Comparison of ENCODE assay signal across 10 mouse cellular contexts in genomic region chr14:25600358-25600757, GRCm38 (mm10).
A peak's percentile ranks its signal among the peaks of the same experiment; 100 is the strongest.
DNase-seq lines count a peak whose midpoint lies in the region; ATAC-seq and TF ChIP-seq lines count a peak whose summit lies in the region.
"Had no signal": no experiment of that assay in that cellular context is flagged by ENCODE, and none has a peak within 500 bp of the region (broad histone marks: within the 10 kb centered on the region; RNA-seq: fewer than 3 reads in every experiment).

No protein-coding gene starts in this region.

- H3K27ac ChIP-seq in forebrain, embryonic 10.5 days = 0 out of 2 replicates have a peak overlapping the region, but pooled peaks have one; percentile 2
- no peak overlapping the region for H3K27ac ChIP-seq in forebrain, postnatal 0 days (ENCODE audit: low read depth, low read length)
- H3K27ac ChIP-seq in lung, embryonic 14.5 days (ENCODE audit: low read depth) = 0 out of 2 replicates have a peak overlapping the region, but pooled peaks have one; percentile 47
- peak overlapping the region; percentile 57; the same call in 1 of the 2 replicates for H3K27ac ChIP-seq in embryonic facial prominence, embryonic 10.5 days (replicated peaks)

- H3K9ac ChIP-seq in forebrain, postnatal 0 days = no peak overlapping the region
- H3K9ac ChIP-seq in lung, embryonic 14.5 days = no peak overlapping the region

- ATAC-seq in forebrain, postnatal 0 days = no peak
- no peak for ATAC-seq in lung, embryonic 14.5 days (ENCODE audit: insufficient read depth)
- peak; percentile 76 for ATAC-seq in megakaryocyte progenitor cell, adult 5-6 weeks (replicated peaks; ENCODE audit: poor library complexity)

- no peak overlapping the region for H3K4me3 ChIP-seq in forebrain, embryonic 10.5 days
- H3K4me3 ChIP-seq in forebrain, postnatal 0 days (ENCODE audit: low read depth, low read length) = no peak overlapping the region
- H3K4me3 ChIP-seq in lung, embryonic 14.5 days (ENCODE audit: low read depth, low read length) = no peak overlapping the region
- no peak overlapping the region for H3K4me3 ChIP-seq in embryonic facial prominence, embryonic 10.5 days
- H3K4me3 ChIP-seq in lung, adult 2 months (replicated peaks; ENCODE audit: extremely low read depth, low read depth, low read length) = no peak overlapping the region

- peaks cover 51% of the 10 kb centered on the region for H3K4me1 ChIP-seq in forebrain, embryonic 10.5 days
- H3K4me1 ChIP-seq in forebrain, postnatal 0 days (ENCODE audit: insufficient read depth) = no peaks in the 10 kb centered on the region
- H3K4me1 ChIP-seq in lung, embryonic 14.5 days (ENCODE audit: insufficient read depth) = peaks cover 9% of the 10 kb centered on the region
- H3K4me1 ChIP-seq in embryonic facial prominence, embryonic 10.5 days = peaks cover 62% of the 10 kb centered on the region
- H3K4me1 ChIP-seq in lung, adult 2 months (ENCODE audit: control insufficient read depth, insufficient read depth, low read length) = peaks cover 11% of the 10 kb centered on the region

- no peak for TF ChIP-seq CTCF in forebrain, postnatal 0 days (IDR thresholded peaks at IDR 0.05; ENCODE audit: low read depth)
- no peak for TF ChIP-seq CTCF in lung, embryonic 14.5 days (IDR thresholded peaks at IDR 0.05; ENCODE audit: low read depth)
- TF ChIP-seq CTCF in lung, adult 2 months (IDR thresholded peaks at IDR 0.05; ENCODE audit: insufficient read depth, low read length) = no peak

- no peak overlapping the region for H3K4me2 ChIP-seq in forebrain, postnatal 0 days (ENCODE audit: low read depth)
- H3K4me2 ChIP-seq in lung, embryonic 14.5 days = no peak overlapping the region

- H3K9me3 ChIP-seq in forebrain, embryonic 10.5 days = no peaks in the 10 kb centered on the region
- H3K9me3 ChIP-seq in forebrain, postnatal 0 days (ENCODE audit: low read length) = no peaks in the 10 kb centered on the region
- no peaks in the 10 kb centered on the region for H3K9me3 ChIP-seq in lung, embryonic 14.5 days (ENCODE audit: low read depth, low read length)
- no peaks in the 10 kb centered on the region for H3K9me3 ChIP-seq in embryonic facial prominence, embryonic 10.5 days

- peaks cover 50% of the 10 kb centered on the region for H3K36me3 ChIP-seq in forebrain, embryonic 10.5 days (replicated peaks)
- H3K36me3 ChIP-seq in forebrain, postnatal 0 days (ENCODE audit: insufficient read depth) = no peaks in the 10 kb centered on the region; the same call in 1 of the 2 replicates
- peaks cover 16% of the 10 kb centered on the region for H3K36me3 ChIP-seq in lung, embryonic 14.5 days (ENCODE audit: insufficient read depth)
- H3K36me3 ChIP-seq in embryonic facial prominence, embryonic 10.5 days (replicated peaks) = peaks cover 59% of the 10 kb centered on the region

- H3K27me3 ChIP-seq in forebrain, embryonic 10.5 days (ENCODE audit: poor library complexity, severe bottlenecking) = no peaks in the 10 kb centered on the region
- no peaks in the 10 kb centered on the region for H3K27me3 ChIP-seq in forebrain, postnatal 0 days (ENCODE audit: insufficient read depth, low read length)
- H3K27me3 ChIP-seq in lung, embryonic 14.5 days (ENCODE audit: insufficient read depth, low read length) = no peaks in the 10 kb centered on the region
- no peaks in the 10 kb centered on the region for H3K27me3 ChIP-seq in embryonic facial prominence, embryonic 10.5 days (replicated peaks; ENCODE audit: low read depth, poor library complexity, severe bottlenecking)

- no peak for TF ChIP-seq POLR2A in lung, adult 2 months (IDR thresholded peaks at IDR 0.05; ENCODE audit: borderline replicate concordance, extremely low read depth, low read depth, low read length)

- WGBS in forebrain, embryonic 10.5 days = 90% methylated on average over 7 of the region's 7 CpGs
- WGBS in forebrain, postnatal 0 days = 83% methylated on average over 7 of the region's 7 CpGs
- WGBS in lung, embryonic 14.5 days = 83% methylated on average over 7 of the region's 7 CpGs
- 88% methylated on average over 7 of the region's 7 CpGs for WGBS in embryonic facial prominence, embryonic 10.5 days
- WGBS in lung, adult 2 months = 79% methylated on average over 7 of the region's 7 CpGs

- no peak for DNase-seq in forebrain, embryonic 10.5 days (ENCODE audit: extremely low spot score, low spot score)
- no peak for DNase-seq in forebrain, postnatal 0 days
- no peak for DNase-seq in lung, embryonic 14.5 days
- no peak for DNase-seq in lung, postnatal 4 days
- no peak for DNase-seq in embryonic facial prominence, embryonic 10.5 days (ENCODE audit: low spot score)
- no peak for DNase-seq in kidney, postnatal 10 days
- no peak for DNase-seq in lung, adult 2 months
- DNase-seq: kidney, postnatal 14 days; midbrain, embryonic 14.5 days had no signal
